Mouse (Mus musculus): Measurements from ENCODE around the gene Gatad2a.
A peak's percentile ranks its signal among the peaks of the same experiment; 100 is the strongest.

Gatad2a gene

DNA sequence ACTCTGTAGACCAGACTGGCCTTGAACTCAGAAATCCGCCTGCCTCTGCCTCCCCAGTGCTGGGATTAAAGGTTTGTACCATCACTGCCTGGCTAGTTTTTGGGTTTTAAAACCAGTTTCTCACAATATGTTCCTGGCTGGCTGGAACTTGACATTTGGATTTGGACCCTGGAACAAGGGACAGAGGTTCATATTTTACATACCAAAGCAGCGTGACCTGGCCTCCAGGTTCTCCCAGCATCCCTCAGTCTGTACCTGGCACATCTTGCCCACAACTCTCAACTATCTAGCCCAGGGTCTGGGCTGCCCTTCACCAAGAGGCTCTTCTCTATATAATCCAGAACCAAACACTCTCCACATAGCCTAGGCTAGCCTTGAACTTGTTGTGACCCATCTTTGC lies 96.3 kb downstream of the Gatad2a start:
- no peak for DNase-seq

DNA sequence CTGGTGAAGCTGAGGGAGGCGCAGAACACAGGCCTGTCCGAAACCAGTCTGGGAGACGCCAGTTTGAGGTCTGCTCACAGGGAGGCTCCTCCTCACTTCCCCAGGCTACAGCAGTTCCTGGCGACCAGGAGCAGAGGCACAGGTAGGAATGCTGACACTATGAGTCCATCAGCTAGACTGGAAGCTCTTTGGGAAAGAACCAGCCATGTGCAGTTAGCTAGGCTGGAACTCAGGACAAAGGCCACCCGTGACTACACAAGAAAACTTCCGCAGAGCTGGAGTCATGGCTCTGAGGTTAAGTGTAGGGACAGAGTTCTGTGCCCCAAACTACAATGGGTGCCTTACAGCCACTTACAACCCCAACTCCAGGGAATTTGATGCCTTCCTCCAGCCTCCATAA lies 98.3 kb downstream of the Gatad2a start:
- DNase-seq: peak in 1 of 2 experiments; percentile 2

- peak in 1 of 2 experiments; percentile 6 for DNase-seq
Observed at GRCm38 (mm10) chr8:69895772-69896451, 100.3 kb downstream of the Gatad2a start.

GRCm38 (mm10) chr8:69894836-69895332 lies 101.3 kb downstream of the Gatad2a start:
- peak in 1 of 2 experiments; percentile 13 for DNase-seq

GRCm38 (mm10) chr8:69893863-69894262 lies 102.3 kb downstream of the Gatad2a start:
- DNase-seq: peak; percentile 52 to 57

- peak; percentile 52 to 53 for DNase-seq
Observed at GRCm38 (mm10) chr8:69890813-69891241, 105.4 kb downstream of the Gatad2a start.

DNA sequence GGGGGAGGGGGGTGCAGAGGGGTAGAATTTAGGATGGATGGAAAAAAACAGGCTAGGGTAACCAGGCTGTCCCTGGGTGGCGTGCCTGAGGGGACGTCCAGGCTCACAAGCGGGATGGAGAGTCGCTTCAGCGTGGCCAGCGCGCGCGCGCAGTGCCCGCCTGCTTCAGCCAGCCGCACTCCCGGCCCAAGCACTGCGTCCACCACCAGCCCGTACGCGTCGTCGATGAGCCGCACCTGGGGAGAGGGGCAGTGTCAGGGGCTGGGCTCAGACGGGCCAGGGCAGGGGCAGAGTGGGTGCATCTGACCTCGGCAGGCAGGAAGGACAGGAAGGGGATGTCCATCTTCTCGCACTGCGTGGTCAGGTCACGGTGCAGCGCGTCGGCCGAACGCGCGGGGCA lies 107.3 kb downstream of the Gatad2a start:
- no peak for DNase-seq

- DNase-seq: no peak
Observed at GRCm38 (mm10) chr8:69888244-69888866, 107.8 kb downstream of the Gatad2a start.

GRCm38 (mm10) chr8:69887289-69888243 lies 108.6 kb downstream of the Gatad2a start, which contains the start of gene Cilp2:
Gene Cilp2, minus strand, starts transcription at chr8:69887687.
- DNase-seq: no peak

GRCm38 (mm10) chr8:69884141-69884540 lies 112.0 kb downstream of the Gatad2a start:
- DNase-seq: no peak

- DNase-seq: no peak
Observed at GRCm38 (mm10) chr8:69882833-69883600, 113.2 kb downstream of the Gatad2a start.

- peak in 1 of 2 experiments; percentile 28 for DNase-seq
Observed at GRCm38 (mm10) chr8:69882021-69882756, 114.0 kb downstream of the Gatad2a start.

DNA sequence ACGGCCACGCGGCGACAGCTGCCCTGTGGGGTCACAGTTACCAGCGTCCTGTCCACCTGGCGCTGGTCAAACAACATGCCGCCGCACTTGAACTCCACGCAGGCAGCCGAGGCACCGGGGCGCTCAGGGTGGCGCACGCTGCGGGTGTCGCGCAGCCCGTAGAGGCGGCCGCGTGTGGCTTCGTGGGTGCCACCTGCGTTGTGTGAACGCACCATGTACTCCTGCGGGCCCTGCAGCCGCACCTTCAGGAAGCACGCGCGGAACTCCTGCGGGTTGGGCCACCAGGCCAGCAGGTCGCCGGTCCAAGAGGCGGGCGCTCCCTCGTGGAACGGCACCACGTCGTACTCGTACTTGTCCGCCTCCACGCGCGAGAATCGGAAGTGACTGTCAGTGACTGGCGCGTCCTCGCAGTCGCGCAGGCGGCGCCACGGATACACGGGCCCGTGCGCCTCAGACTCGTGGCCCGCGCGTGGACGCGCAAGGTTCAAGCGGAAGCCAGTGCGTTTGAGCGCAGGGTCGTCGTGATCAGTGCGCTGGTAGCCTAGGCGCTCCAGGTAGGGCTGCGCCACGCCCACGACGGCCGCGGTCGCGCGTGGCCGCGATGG lies 114.8 kb downstream of the Gatad2a start:
- DNase-seq: no peak

DNA sequence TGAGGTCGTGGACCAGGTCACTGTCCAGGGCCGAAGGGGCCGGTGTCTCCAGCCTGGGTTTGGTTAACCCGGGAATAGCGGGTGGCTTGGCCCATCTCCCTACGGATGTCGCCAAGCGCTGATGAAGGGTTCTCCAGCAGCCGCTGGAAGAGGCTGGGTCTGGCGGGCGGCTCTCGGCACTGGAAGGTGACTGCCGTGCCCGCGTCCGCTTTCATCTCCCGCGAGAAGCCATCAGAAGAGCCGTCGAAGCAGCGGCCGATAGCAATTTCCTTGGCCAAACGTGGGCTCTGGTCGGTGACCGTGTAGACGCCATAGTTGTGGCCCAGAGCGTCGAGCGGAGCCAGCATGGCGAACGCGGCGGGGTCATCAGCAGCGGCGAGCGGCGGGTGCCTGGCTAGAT lies 115.3 kb downstream of the Gatad2a start:
- DNase-seq: no peak

DNA sequence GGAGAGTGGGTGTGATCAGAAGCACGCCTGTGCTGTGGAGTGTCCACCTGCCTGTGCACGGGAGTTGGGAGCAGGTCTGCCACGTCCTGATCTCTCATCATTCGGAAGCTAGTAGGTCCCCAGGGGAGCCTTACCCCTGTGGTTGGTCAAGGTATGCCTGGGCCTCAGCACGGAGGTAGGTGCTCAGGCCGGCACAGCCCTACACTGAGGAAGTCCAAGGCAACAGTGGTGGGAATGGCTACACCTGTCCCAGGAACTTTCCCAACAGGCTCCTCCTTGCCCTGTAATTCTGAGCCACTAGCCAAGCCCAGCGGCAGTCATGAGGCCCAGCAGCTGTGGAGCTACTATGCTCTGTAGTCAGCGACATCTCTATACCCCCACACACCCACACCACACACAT lies 116.5 kb downstream of the Gatad2a start:
- DNase-seq: no peak

DNA sequence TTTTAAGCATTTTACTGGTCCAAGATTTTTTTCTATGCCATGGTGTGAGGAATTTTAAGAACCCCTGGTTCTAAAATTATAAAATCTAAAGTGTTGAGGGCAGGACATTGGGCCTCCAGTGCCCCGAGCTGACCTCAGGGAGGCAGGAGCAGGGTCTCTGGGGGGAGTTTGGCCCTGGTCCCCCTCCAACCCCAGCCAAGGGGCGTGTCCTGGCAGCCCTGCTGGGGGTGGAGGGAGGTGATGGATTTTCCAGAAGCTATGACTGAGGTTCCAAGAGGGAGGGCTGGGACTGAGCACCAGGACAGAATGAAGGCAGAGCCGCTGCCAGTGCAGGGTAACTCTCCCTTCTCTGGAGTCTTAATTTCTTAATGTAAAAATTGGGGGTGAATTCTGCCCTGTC lies 118.2 kb downstream of the Gatad2a start:
- DNase-seq: no peak

- DNase-seq: no peak
Observed at GRCm38 (mm10) chr8:69877396-69877795, 118.8 kb downstream of the Gatad2a start.

- DNase-seq: no peak
Observed at GRCm38 (mm10) chr8:69876967-69877366, 119.2 kb downstream of the Gatad2a start.

DNA sequence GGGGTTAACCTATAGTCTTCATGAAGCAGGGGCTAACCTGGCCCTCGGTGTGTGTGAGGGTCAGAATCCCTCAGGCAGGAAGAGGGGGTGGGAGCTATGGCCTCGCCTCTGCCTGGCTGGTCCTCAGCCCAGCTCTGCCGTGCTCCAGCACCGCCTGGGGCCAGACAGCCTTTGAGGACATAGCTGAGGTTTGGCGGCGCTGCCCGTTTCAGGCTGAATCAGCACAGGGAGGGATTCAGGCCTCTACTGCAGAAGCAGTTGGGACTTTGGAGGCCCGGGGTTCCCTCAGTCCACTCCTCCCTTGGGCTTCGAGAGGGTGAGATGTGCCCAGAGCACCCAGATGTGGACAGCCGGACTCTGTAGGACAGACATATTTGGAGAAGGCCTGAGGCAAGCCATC lies 120.1 kb downstream of the Gatad2a start:
- no peak for DNase-seq

DNA sequence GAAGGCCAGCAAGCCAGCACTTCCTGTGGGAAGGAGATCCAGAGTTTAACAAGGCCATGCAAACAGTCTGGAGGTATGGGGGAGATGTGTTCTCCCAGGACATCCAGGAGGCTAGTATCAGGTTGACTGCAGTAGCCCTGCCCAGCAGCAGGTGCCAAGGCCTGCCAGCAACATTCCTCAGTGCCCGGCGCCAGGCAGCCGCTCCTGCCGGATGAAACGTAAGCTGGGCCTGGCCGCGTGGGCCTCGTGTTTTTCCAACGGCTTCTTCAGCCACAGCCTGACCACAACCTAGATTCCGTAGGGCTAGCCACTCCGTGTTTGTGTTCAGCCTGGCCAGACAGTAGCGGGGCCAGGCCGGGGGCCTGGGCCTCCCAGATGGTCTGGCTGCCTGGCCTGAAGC lies 121.5 kb downstream of the Gatad2a start:
- DNase-seq: no peak

GRCm38 (mm10) chr8:69874155-69874554 lies 122.0 kb downstream of the Gatad2a start:
- peak; percentile 70 to 79 for DNase-seq

All from cerebellum, postnatal 36 days (tissue).